Mouse (Mus musculus): ENCODE measurements around the gene Gm37240. TPM values are rescaled to one million over a fixed set of nuclear protein-coding genes. Genes with fewer than 3 reads are reported as not detected.

Gm37240 gene
- total RNA-seq, 2 experiments from 2014 or later = 0.27 to 1.1 TPM

DNA sequence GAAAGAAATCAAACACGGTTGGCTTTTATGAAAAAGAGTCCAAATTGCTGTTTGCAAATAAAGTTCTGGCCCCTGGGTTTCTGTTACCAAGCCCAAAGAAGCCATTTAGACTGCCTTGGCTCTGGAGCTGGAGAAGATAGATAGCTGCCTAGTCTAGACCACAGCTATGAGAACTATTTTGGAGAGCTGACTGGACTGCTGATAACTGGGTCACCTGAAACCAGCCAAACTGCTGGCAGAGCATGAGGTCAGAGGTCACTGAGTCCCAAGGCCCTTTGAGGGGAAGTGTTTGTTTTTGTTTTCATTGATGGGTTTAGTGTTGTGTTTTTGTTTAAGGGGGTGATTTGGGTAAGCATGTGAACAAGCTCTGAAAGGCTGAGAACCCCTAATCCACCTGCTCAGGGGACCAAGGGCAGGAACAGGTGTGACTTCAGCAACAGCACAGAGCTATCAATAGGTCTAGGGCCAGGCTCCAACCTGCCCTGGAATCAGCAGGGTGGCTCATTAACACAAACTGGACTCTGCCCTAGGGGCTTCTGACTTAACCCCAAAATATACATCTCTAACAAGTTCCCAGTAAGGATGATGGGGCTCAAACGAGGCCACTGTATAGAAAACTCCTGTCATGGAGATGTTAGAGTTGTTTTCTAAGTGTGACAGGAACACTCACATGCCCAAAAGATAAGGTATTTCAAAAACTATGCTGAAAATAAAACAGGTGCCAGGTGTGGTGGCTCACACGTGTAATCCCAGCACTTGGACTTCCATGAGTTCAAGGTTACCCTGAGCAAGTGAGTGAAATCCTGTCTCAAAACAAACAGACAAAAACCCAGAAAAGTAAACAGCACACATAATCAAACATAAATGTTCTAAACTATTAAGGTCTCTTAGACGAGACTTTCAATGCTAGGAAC lies 74.0 kb downstream of the Gm37240 start:
- intact Hi-C loops (cut with DNase I) = no loop called here
- DNase-seq (ENCODE audit: extremely low spot score in 1 of 2, low spot score in 2 of 2) = no peak
- Histone ChIP-seq H3K27ac (no peak overlapping the region), H3K4me3 (no peak overlapping the region)
- TF ChIP-seq CTCF (IDR thresholded peaks at IDR 0.05) = no peak

DNA sequence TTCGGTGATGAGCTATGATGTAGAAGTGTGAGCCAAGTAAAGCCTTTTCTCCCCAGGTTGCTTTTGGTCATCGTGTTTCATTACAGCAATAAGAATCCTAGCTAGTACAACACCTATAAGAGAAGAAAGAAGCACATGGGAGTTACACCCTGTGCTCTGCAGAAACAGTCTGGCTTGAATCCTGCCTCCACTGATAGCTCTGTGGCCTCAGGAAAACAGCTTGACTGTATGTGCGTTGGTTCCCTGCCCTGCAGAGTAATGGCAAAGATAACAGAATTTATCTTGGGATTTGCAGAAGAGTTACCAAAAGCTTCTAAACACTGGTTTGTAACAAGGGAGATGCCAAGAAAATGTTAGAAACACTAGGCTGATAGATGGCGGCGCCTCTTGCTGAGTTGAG lies 75.3 kb downstream of the Gm37240 start:
- TF ChIP-seq CTCF (IDR thresholded peaks at IDR 0.05) = no peak
- Histone ChIP-seq H3K4me3 (no peak overlapping the region), H3K27ac (no peak overlapping the region)
- intact Hi-C loops (cut with DNase I) = no loop called here
- DNase-seq (ENCODE audit: extremely low spot score in 1 of 2, low spot score in 2 of 2) = no peak

DNA sequence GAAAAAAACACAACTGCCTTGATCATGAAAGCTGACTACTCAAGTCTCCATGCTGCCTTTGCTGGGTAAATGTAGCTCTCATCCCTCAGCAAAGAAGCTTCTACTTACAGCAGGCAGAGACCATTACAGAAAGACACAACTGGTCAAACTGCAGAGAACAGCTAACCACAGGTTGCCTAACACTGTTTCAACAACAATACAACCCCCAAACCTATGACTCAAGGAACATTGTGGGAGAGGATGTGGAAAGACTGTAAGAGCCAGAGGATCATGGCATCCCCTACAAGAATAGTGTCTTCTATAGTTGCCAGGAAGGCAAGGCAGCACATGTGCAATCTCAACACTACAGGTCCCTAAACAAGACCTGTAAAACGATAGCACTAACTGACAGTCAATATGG lies 94.2 kb downstream of the Gm37240 start:
- Histone ChIP-seq H3K4me3 (no peak overlapping the region), H3K27ac (no peak overlapping the region)
- intact Hi-C loops (cut with DNase I) = no loop called here
- no peak for DNase-seq (ENCODE audit: extremely low spot score in 1 of 2, low spot score in 2 of 2)
- TF ChIP-seq CTCF (IDR thresholded peaks at IDR 0.05) = no peak

DNA sequence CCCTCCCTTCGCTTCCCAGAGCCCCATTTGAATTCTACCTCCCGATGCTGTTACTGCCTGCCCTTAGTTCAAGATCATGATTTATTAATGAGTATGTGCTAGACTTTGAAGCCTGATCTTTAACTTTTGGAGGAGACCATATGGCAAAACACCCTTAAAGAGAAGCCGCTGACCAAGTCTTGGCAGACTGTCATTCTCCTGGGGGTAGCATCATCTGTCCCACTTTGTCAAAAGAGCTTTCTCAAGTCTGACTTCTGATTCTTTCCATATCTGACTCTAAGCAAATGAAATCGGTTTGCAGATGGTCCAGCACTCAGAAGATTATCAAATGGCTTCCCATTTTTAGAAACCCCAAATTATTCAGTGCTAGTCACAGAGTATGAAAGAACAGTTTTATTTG lies 97.6 kb downstream of the Gm37240 start:
- H3K4me3 ChIP-seq = no peak overlapping the region
- intact Hi-C loops (cut with DNase I) = no loop called here
- DNase-seq (ENCODE audit: extremely low spot score in 1 of 2, low spot score in 2 of 2) = no peak
- no peak overlapping the region for H3K27ac ChIP-seq
- no peak for TF ChIP-seq CTCF (IDR thresholded peaks at IDR 0.05)

DNA sequence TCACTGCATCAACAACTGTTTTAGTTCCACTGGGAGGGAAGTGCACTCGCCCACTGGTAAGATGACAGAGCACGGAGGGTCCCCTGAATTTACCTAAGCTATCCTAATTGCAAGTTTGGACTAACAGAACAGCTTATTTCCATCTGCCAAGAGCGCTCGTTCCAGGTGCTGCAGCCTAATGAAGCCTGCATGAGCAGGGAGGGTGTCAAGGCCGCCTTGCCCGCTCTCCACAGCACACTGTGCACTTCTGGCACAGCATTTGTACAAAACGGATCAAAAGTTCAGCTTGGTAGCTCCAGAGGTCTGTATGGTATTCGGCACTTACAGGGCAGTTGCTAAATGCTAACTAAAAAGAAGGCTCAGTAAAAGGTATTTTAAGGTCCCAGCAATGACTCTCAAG lies 100.8 kb downstream of the Gm37240 start:
- intact Hi-C loops (cut with DNase I) = no loop called here
- Histone ChIP-seq H3K27ac (no peak overlapping the region), H3K4me3 (no peak overlapping the region)
- DNase-seq (ENCODE audit: extremely low spot score in 1 of 2, low spot score in 2 of 2) = no peak
- no peak for TF ChIP-seq CTCF (IDR thresholded peaks at IDR 0.05)

DNA sequence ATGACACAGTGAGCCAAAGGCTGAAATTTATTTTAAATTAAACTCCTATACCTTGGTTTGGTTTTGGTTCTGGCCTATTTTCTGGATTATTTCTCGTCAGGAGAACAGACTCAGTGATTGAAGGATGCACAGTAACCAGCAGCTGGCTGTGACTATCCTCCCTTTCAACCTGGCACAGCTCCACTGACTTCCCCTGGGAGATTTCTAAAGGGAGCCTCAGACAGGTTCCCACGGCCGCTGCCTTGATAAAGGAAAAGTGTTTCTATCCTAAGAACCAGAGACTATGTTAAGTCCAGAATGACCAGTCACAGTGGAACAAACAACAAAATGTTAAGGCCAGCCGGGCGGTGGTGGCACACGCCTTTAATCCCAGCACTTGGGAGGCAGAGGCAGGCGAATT lies 106.4 kb downstream of the Gm37240 start:
- intact Hi-C loops (cut with DNase I) = no loop called here
- no peak for DNase-seq (ENCODE audit: extremely low spot score in 1 of 2, low spot score in 2 of 2)
- TF ChIP-seq CTCF (IDR thresholded peaks at IDR 0.05) = no peak
- H3K4me3 ChIP-seq = no peak overlapping the region
- no peak overlapping the region for H3K27ac ChIP-seq

DNA sequence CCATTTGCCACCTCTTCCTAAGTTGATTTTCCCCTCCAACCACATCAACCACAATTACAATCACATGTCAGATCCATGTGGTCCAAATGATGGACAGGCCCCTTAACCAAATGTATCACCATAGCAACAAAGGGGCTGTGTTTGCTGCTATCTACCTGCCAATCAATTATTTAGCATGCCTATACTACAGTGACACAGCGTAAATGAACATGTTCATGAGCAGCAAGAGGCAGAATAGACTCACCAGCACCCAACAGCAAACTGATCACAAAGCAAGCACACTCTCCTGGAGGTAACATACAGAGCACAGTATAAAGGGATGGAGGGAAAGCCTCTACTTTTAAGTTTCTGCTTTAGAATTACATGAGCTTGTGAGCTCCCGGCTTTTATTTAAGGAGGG lies 107.0 kb downstream of the Gm37240 start:
- no peak for TF ChIP-seq CTCF (IDR thresholded peaks at IDR 0.05)
- DNase-seq (ENCODE audit: extremely low spot score in 1 of 2, low spot score in 2 of 2) = no peak
- Histone ChIP-seq H3K4me3 (no peak overlapping the region), H3K27ac (no peak overlapping the region)
- intact Hi-C loops (cut with DNase I) = no loop called here

DNA sequence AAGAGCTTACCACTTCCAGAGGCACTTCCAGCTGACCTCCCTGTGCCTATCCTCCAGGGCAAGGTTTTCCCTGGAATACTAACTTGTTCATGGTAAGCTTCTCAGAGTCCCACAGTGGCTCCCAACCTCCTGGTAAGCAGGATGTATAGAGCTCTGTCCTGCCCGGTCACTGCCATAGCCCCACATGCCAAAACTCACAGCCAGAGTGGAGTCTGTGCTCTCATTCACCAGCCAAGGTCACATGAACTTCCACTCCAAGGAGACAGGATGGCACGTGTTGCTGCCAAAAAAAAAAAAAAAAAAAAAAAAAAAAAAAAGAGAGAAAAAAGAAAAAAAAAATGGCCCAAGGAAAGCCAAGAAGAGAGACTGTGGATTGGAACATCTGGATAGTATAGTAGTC lies 109.5 kb downstream of the Gm37240 start:
- Histone ChIP-seq H3K27ac (no peak overlapping the region), H3K4me3 (no peak overlapping the region)
- intact Hi-C loops (cut with DNase I) = no loop called here
- no peak for DNase-seq (ENCODE audit: extremely low spot score in 1 of 2, low spot score in 2 of 2)
- TF ChIP-seq CTCF (IDR thresholded peaks at IDR 0.05) = no peak

DNA sequence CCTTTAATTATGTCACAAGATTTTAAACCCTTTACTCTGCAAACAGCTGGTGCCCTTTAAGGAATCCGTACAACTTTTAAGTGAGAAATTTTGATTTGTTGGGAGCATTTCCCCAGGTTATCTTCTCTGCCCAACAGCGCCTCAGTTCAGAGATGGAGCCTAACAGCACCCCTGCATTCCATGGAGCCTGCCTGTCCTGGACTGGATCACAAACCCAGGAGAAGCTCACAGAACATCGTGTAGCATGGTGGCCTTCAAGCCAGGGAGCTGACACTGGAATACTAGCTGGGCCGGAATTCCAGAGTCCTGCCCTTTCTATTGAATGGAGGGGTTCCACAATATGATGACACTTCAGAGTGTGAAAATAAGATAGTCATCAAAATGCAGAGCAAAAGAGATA lies 110.0 kb downstream of the Gm37240 start:
- H3K27ac ChIP-seq = no peak overlapping the region
- no peak for TF ChIP-seq CTCF (IDR thresholded peaks at IDR 0.05)
- DNase-seq (ENCODE audit: extremely low spot score in 1 of 2, low spot score in 2 of 2) = no peak
- no peak overlapping the region for H3K4me3 ChIP-seq
- intact Hi-C loops (cut with DNase I) = no loop called here

DNA sequence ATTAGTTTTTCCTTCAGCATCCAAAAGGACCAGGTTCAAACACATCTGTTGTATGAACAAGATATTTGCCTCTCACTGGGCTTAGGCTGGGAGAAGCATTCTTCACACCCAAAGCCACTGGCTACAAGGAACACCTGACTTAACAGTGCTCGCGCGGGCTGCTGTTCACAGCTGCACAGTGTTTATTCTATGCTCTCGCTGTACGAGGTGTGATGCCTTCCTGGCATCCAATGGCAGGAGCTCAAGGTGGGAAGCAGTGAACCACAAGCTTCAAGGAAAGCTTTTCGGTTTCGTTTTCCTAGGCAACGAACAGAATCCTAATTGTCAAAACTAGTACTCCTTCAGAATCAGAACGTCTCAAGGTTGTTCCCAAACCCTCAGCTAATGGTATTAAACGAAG lies 110.6 kb downstream of the Gm37240 start:
- no peak overlapping the region for H3K4me3 ChIP-seq
- TF ChIP-seq CTCF (IDR thresholded peaks at IDR 0.05) = no peak
- intact Hi-C loops (cut with DNase I) = no loop called here
- no peak for DNase-seq (ENCODE audit: extremely low spot score in 1 of 2, low spot score in 2 of 2)
- H3K27ac ChIP-seq = no peak overlapping the region

DNA sequence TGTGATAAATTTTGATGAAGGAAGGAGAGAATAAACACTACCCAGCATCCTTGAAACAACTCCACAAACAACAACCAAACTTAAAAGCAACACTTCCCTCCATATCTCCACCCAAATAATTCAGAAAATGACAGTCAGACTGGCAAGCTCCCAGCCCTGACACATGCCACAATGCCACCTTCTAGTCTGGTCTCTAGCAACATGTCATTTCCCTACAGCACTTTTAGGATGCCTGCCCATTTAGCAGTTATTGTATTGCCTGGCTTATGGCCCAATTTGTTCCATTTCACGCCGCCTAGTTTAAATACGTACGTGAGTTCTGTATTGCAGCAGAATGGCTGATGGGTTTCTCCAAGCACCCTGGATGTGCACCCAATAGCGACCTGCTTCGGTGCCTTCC lies 111.2 kb downstream of the Gm37240 start:
- DNase-seq (ENCODE audit: extremely low spot score in 1 of 2, low spot score in 2 of 2) = no peak
- no peak for TF ChIP-seq CTCF (IDR thresholded peaks at IDR 0.05)
- Histone ChIP-seq H3K27ac (no peak overlapping the region), H3K4me3 (no peak overlapping the region)
- intact Hi-C loops (cut with DNase I) = no loop called here

DNA sequence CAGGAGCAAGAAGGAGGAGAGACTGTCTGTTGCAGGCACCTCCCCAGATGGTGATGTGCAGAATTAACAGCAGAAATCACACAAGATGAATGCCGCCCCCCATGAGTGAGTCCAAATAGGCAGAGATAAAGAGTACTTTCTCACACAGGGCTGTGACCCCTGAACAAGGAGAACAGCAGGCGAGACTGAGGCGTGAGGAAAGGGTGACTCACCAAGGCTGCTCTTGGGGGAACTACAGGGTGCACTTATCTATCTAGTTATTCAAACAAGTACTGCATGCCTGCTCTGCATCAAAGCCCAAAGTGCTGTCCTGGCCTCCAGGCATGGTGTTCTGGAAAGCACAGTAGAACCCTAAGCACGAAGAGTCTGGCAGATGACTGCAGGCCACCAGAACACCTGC lies 113.4 kb downstream of the Gm37240 start:
- H3K4me3 ChIP-seq = no peak overlapping the region
- TF ChIP-seq CTCF (IDR thresholded peaks at IDR 0.05) = no peak
- intact Hi-C loops (cut with DNase I) = no loop called here
- no peak overlapping the region for H3K27ac ChIP-seq
- DNase-seq (ENCODE audit: extremely low spot score in 1 of 2, low spot score in 2 of 2) = no peak

DNA sequence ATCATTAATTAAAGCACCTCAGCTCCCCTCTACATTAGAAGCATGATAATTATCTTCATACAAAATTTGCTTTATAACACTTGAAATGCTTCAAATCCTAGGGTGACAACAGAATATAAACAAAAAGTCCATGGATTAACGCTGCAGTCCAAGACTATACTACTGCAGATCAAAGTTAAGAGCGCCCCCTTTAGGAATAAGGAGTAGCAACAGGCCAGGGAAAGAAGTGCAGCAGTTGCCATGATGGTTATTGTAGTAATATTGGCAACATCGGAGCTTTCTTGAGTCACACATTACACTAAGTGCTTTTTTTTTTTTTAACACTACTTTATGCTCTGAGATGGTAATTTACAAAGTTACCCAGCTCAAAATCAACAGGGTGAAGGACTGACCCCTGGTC lies 113.9 kb downstream of the Gm37240 start:
- intact Hi-C loops (cut with DNase I) = no loop called here
- no peak for DNase-seq (ENCODE audit: extremely low spot score in 1 of 2, low spot score in 2 of 2)

More for the DNA sequence above, 113.9 kb downstream of the Gm37240 start:
- peak; percentile 42 for TF ChIP-seq CTCF (IDR thresholded peaks at IDR 0.05)
- H3K27ac ChIP-seq = no peak overlapping the region
- H3K4me3 ChIP-seq = no peak overlapping the region
